Comparison of ENCODE assay signal across 8 mouse cellular contexts in genomic region chr6:100883233-100883632, GRCm38 (mm10). TPM values are rescaled to one million over a fixed set of nuclear protein-coding genes. Genes with fewer than 3 reads are reported as not detected.
DNase-seq lines count a peak whose midpoint lies in the region; ATAC-seq and TF ChIP-seq lines count a peak whose summit lies in the region.

No protein-coding gene starts in this region.

- no peak overlapping the region for H3K4me3 ChIP-seq in midbrain, embryonic 14.5 days (replicated peaks; ENCODE audit: low read depth, low read length)
- no peak overlapping the region for H3K4me3 ChIP-seq in midbrain, embryonic 15.5 days
- no peak overlapping the region for H3K4me3 ChIP-seq in cortical plate, adult 2 months (ENCODE audit: insufficient read depth, low read length)
- H3K4me3 ChIP-seq in liver, embryonic 11.5 days (ENCODE audit: low read depth, low read length) = no peak overlapping the region

- WGBS in midbrain, embryonic 14.5 days = 57% methylated on average over 13 of the region's 13 CpGs
- 53% methylated on average over 13 of the region's 13 CpGs for WGBS in midbrain, embryonic 15.5 days
- WGBS in liver, embryonic 11.5 days = 36% methylated on average over 12 of the region's 13 CpGs

- no peaks in the 10 kb centered on the region for H3K27me3 ChIP-seq in midbrain, embryonic 14.5 days (ENCODE audit: control insufficient read depth, insufficient read depth, low read length)
- no peaks in the 10 kb centered on the region for H3K27me3 ChIP-seq in midbrain, embryonic 15.5 days (replicated peaks)
- peaks cover 3% of the 10 kb centered on the region; the same call in 1 of the 2 replicates for H3K27me3 ChIP-seq in liver, embryonic 11.5 days (replicated peaks; ENCODE audit: control insufficient read depth, insufficient read depth, low read length)

- DNase-seq in cerebellum, postnatal 14 days = peak; percentile 38 to 45
- DNase-seq in cerebellum, adult 9-10 months = no peak
- peak; percentile 57 for DNase-seq in midbrain, embryonic 14.5 days
- no peak for DNase-seq in liver, embryonic 11.5 days (ENCODE audit: low spot score)
- DNase-seq in thymus, postnatal 0 days (ENCODE audit: low spot score) = peak; percentile 55
- DNase-seq in gastrocnemius, postnatal 10 days = no peak

- no peak for TF ChIP-seq POLR2A in cortical plate, adult 2 months (IDR thresholded peaks at IDR 0.05; ENCODE audit: extremely low read depth, insufficient read depth, low read length)

- H3K4me2 ChIP-seq in midbrain, embryonic 14.5 days (ENCODE audit: low read length) = no peak overlapping the region
- H3K4me2 ChIP-seq in midbrain, embryonic 15.5 days = no peak overlapping the region
- H3K4me2 ChIP-seq in liver, embryonic 11.5 days = peak overlapping the region; percentile 60; the same call in 1 of the 2 replicates

- no peak overlapping the region for H3K27ac ChIP-seq in midbrain, embryonic 14.5 days (replicated peaks; ENCODE audit: low read depth, low read length)
- H3K27ac ChIP-seq in midbrain, embryonic 15.5 days = no peak overlapping the region
- no peak overlapping the region for H3K27ac ChIP-seq in cortical plate, adult 2 months (ENCODE audit: insufficient read depth, low read length)
- H3K27ac ChIP-seq in liver, embryonic 11.5 days (ENCODE audit: low read depth, low read length) = no peak overlapping the region

- peak; percentile 38; the same call in 1 of the 2 replicates for TF ChIP-seq CTCF in cortical plate, adult 2 months (IDR thresholded peaks at IDR 0.05; ENCODE audit: extremely low read depth, insufficient read depth, low read length)

- H3K9ac ChIP-seq in midbrain, embryonic 14.5 days (replicated peaks; ENCODE audit: low read length) = no peak overlapping the region
- H3K9ac ChIP-seq in midbrain, embryonic 15.5 days = no peak overlapping the region
- no peak overlapping the region for H3K9ac ChIP-seq in liver, embryonic 11.5 days (ENCODE audit: low read depth, low read length)

- no peaks in the 10 kb centered on the region for H3K36me3 ChIP-seq in midbrain, embryonic 14.5 days (ENCODE audit: control insufficient read depth, insufficient read depth, low read length)
- H3K36me3 ChIP-seq in midbrain, embryonic 15.5 days (replicated peaks) = no peaks in the 10 kb centered on the region
- H3K36me3 ChIP-seq in liver, embryonic 11.5 days (ENCODE audit: control insufficient read depth, insufficient read depth, low read length) = no peaks in the 10 kb centered on the region

- ATAC-seq in midbrain, embryonic 14.5 days (ENCODE audit: low FRiP score, low TSS enrichment) = no peak
- no peak for ATAC-seq in midbrain, embryonic 15.5 days (replicated peaks)
- ATAC-seq in liver, embryonic 11.5 days (replicated peaks; ENCODE audit: low FRiP score) = no peak

- peaks cover 3% of the 10 kb centered on the region; the same call in 1 of the 2 replicates for H3K9me3 ChIP-seq in midbrain, embryonic 14.5 days (ENCODE audit: control insufficient read depth, low read length)
- H3K9me3 ChIP-seq in midbrain, embryonic 15.5 days = no peaks in the 10 kb centered on the region
- H3K9me3 ChIP-seq in liver, embryonic 11.5 days (ENCODE audit: control insufficient read depth, low read length) = no peaks in the 10 kb centered on the region

- H3K4me1 ChIP-seq in midbrain, embryonic 14.5 days (ENCODE audit: control insufficient read depth, insufficient read depth, low read length) = no peaks in the 10 kb centered on the region
- peaks cover 5% of the 10 kb centered on the region for H3K4me1 ChIP-seq in midbrain, embryonic 15.5 days
- H3K4me1 ChIP-seq in cortical plate, adult 2 months (ENCODE audit: control insufficient read depth, insufficient read depth, low read length) = no peaks in the 10 kb centered on the region
- H3K4me1 ChIP-seq in liver, embryonic 11.5 days (replicated peaks; ENCODE audit: control insufficient read depth, insufficient read depth, low read length) = no peaks in the 10 kb centered on the region

RNA-seq across cellular contexts. Expression of gene Ppp4r2, which starts 49.8 kb away (rescaled TPM):
- polyA plus RNA-seq in midbrain, embryonic 14.5 days (2014; fragmentation: Nextera tagmentation; extraction: Ambion mirVana) = 28.0 and 35.2 TPM in 2 replicates
- 17.5 and 18.8 TPM in 2 replicates for polyA plus RNA-seq in midbrain, embryonic 15.5 days (2015; fragmentation: Nextera tagmentation; extraction: Ambion mirVana)
- polyA plus RNA-seq in cortical plate, adult 2 months (2012; rRNA removed) = 31.4 and 32.5 TPM in 2 replicates
- polyA plus RNA-seq in liver, embryonic 11.5 days (2014; fragmentation: Nextera tagmentation; extraction: Ambion mirVana) = 25.0 and 26.5 TPM in 2 replicates
- polyA plus RNA-seq in thymus, postnatal 0 days (2015; fragmentation: Nextera tagmentation; extraction: Ambion mirVana) = 18.2 and 22.6 TPM in 2 replicates
- 10 to 100 TPM; 57.9 to 61.7 TPM for total RNA-seq in gastrocnemius, postnatal 10 days (2021)

Comparison
In these comparisons a context has a peak if more than half of its experiments do, and no peak if none do; other contexts are left out.
1. DNase-seq: peak in cerebellum, postnatal 14 days (2 of 2), midbrain, embryonic 14.5 days (single experiment) and thymus, postnatal 0 days (single experiment); none in cerebellum, adult 9-10 months (single experiment), liver, embryonic 11.5 days (single experiment) and gastrocnemius, postnatal 10 days (single experiment).